Mouse (Mus musculus) lung, adult 2 months (tissue): ENCODE measurements at regions not wholly inside any gene's neighbourhood (a gene's known extent, or its start where the extent isn't known, plus 50 kb on each side); places are given as distances from the start of the nearest gene placed in this dataset.

Source experiments
- DNase-seq: peaks from one replicate; pipeline ENCODE4 v3.0.0; 2022
- H3K4me1 ChIP-seq: fragments of 200-500 bp; 2 replicates; pipeline ENCODE4 v1.6.1; 2011; ENCODE audit warnings: low read length; ENCODE audit not compliant: control insufficient read depth, insufficient read depth
- H3K4me3 ChIP-seq: fragments of 200-500 bp; replicated peaks from 2 replicates; pipeline ENCODE3; 2011; ENCODE audit warnings: low read depth, mild to moderate bottlenecking, control low read depth, low read length; ENCODE audit errors: extremely low read depth
- CTCF ChIP-seq: fragments of 200-500 bp; IDR thresholded peaks from 2 replicates; pipeline ENCODE4 v1.5.1; 2011; ENCODE audit warnings: mild to moderate bottlenecking, low read length, control low read depth; ENCODE audit not compliant: insufficient read depth
- POLR2A ChIP-seq: fragments of 200-500 bp; IDR thresholded peaks from 2 replicates; pipeline ENCODE4 v1.6.1; 2011; ENCODE audit warnings: low read depth, mild to moderate bottlenecking, control low read depth, low read length, borderline replicate concordance; ENCODE audit errors: extremely low read depth
- WGBS: fragments of 180-500 bp; shearing (Covaris S2); methylation state at CpG from one replicate; pipeline ENCODE4 v1.1.7; 2018; 5-methylcytosine and 5-hydroxymethylcytosine counted together

GRCm38 (mm10) chr10:95074381-95074780, 129.7 kb upstream of the Plxnc1 start:
- WGBS = 70% methylated on average over 2 of the region's 2 CpGs
- DNase-seq = no peak
- TF ChIP-seq CTCF (no peak), POLR2A (no peak)
- Histone ChIP-seq H3K4me3 (no peak overlapping the region), H3K4me1 (peaks cover 7% of the 10 kb centered on the region)

GRCm38 (mm10) chr10:95067971-95068370, 123.3 kb upstream of the Plxnc1 start:
- Histone ChIP-seq H3K4me1 (no peaks in the 10 kb centered on the region), H3K4me3 (no peak overlapping the region)
- no peak for DNase-seq
- WGBS = 79% methylated on average over 10 of the region's 10 CpGs
- TF ChIP-seq POLR2A (no peak), CTCF (no peak)

- no peak overlapping the region for H3K4me3 ChIP-seq
- H3K4me1 ChIP-seq = no peaks in the 10 kb centered on the region
- TF ChIP-seq POLR2A (no peak), CTCF (no peak)
- WGBS = 55% methylated on average over 6 of the region's 6 CpGs
- DNase-seq = no peak
Observed at GRCm38 (mm10) chr10:95066774-95067173, 122.1 kb upstream of the Plxnc1 start.

- no peak for DNase-seq
- Histone ChIP-seq H3K4me1 (peaks cover 3% of the 10 kb centered on the region; the same call in 1 of the 2 replicates), H3K4me3 (no peak overlapping the region)
- WGBS = 75% methylated on average over 7 of the region's 7 CpGs
- TF ChIP-seq POLR2A (no peak), CTCF (no peak)
Observed at GRCm38 (mm10) chr10:95059486-95060091, 115.0 kb upstream of the Plxnc1 start.

- no peak for DNase-seq
- Histone ChIP-seq H3K4me3 (no peak overlapping the region), H3K4me1 (peaks cover 3% of the 10 kb centered on the region; the same call in 1 of the 2 replicates)
- WGBS = 71% methylated on average over 9 of the region's 9 CpGs
- TF ChIP-seq POLR2A (no peak), CTCF (no peak)
Observed at GRCm38 (mm10) chr10:95059078-95059477, 114.4 kb upstream of the Plxnc1 start.

GRCm38 (mm10) chr10:95057051-95057714, 112.5 kb upstream of the Plxnc1 start:
- Histone ChIP-seq H3K4me1 (peaks cover 3% of the 10 kb centered on the region; the same call in 1 of the 2 replicates), H3K4me3 (no peak overlapping the region)
- TF ChIP-seq POLR2A = no peak
- no peak for TF ChIP-seq CTCF
- no peak for DNase-seq
- 68% methylated on average over 9 of the region's 9 CpGs for WGBS

- 74% methylated on average over 4 of the region's 4 CpGs for WGBS
- DNase-seq = no peak
Observed at GRCm38 (mm10) chr10:95056541-95056940, 111.9 kb upstream of the Plxnc1 start.

GRCm38 (mm10) chr10:95054869-95055268, 110.2 kb upstream of the Plxnc1 start:
- H3K4me1 ChIP-seq = peaks cover 3% of the 10 kb centered on the region; the same call in 1 of the 2 replicates
- 62% methylated on average over 3 of the region's 3 CpGs for WGBS
- H3K4me3 ChIP-seq = no peak overlapping the region
- no peak for DNase-seq
- no peak for TF ChIP-seq CTCF

More at GRCm38 (mm10) chr10:95056541-95056940, 111.9 kb upstream of the Plxnc1 start:
- TF ChIP-seq CTCF (no peak), POLR2A (no peak)
- Histone ChIP-seq H3K4me1 (peaks cover 3% of the 10 kb centered on the region; the same call in 1 of the 2 replicates), H3K4me3 (no peak overlapping the region)

- 69% methylated on average over 5 of the region's 5 CpGs for WGBS
Observed at GRCm38 (mm10) chr10:95048790-95049189, 104.2 kb upstream of the Plxnc1 start.

GRCm38 (mm10) chr10:95043978-95044377, 99.3 kb upstream of the Plxnc1 start:
- H3K4me3 ChIP-seq = no peak overlapping the region
- DNase-seq = peak; percentile 9
- no peak for TF ChIP-seq CTCF
- TF ChIP-seq POLR2A = no peak
- peaks cover 6% of the 10 kb centered on the region for H3K4me1 ChIP-seq
- WGBS = 41% methylated on average over 7 of the region's 7 CpGs

More at GRCm38 (mm10) chr10:95048790-95049189, 104.2 kb upstream of the Plxnc1 start:
- TF ChIP-seq CTCF = no peak
- no peak overlapping the region for H3K4me3 ChIP-seq
- no peak for DNase-seq
- peaks cover 4% of the 10 kb centered on the region; the same call in 1 of the 2 replicates for H3K4me1 ChIP-seq
